Mouse (Mus musculus) ovary, postnatal 36 days (tissue): Measurements from ENCODE around the gene Zc3h18.

Experiments
- DNase-seq: peaks from one replicate; pipeline ENCODE4 v3.0.0; 2022; ENCODE audit warnings: low spot score, mixed read lengths

The Zc3h18 gene

DNA sequence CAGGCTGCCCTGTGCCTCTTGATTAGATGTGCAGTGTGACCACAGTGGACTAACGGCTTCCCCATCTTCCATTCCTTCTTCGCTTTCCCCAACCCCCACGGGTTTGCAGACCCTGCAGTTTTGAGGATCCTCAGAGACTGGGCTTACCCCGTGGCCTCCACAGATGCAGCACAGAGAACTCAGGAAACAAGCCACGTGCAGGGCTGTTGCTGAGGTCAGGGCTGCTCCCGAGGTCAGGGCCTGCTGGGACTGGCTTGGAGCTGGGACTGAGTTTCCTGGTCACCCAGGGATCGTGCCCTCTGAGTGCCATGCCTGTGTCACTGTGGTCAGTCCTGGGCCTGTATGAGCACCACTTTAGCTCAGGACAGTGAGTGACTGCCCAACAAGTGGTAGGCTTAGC, 88.6 kb downstream of the Zc3h18 start:
- no peak for DNase-seq
